Mouse (Mus musculus): Measurements from ENCODE around the gene Gm10428.
"Not testable (repeated sequence)": the region's sequence is repeated elsewhere in the genome, so short reads cannot be mapped to it uniquely, and the experiment has no call there.

DNA sequence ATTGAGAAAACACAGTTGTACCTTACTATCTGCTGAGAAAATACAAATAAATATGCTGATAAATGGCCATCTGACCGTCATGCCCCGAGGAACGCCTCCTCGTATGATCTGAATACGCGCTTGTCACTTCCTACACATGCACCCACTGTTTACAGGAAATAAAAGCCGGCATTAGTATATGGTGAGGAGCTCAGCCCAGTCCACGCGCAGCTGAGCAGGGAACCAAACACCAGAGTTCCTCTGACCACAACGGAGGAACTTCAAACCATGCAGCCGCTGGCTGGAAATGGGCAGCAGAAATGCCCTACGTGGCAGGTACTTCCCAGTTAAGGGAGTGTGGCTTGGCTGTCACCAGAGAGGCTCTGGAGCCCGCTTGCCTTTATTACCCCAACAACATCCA is 3.5 kb upstream of the Gm10428 start:
- TF ChIP-seq POLR2A, CTCF (IDR thresholded peaks at IDR 0.05; ENCODE audit: extremely low read depth, insufficient read depth, low read length): not testable (repeated sequence)
